Mouse (Mus musculus) ES-E14 (cell line): ENCODE data around the gene Map6.

Source experiments
- CHD2 ChIP-seq: IDR thresholded peaks from 2 replicates; pipeline ENCODE4 v1.6.1; 2014; ENCODE audit warnings: mild to moderate bottlenecking, low read depth, low read length, inconsistent platforms
- HCFC1 ChIP-seq: IDR thresholded peaks from 2 replicates; pipeline ENCODE4 v1.6.1; 2012; ENCODE audit warnings: low read length, inconsistent platforms, borderline replicate concordance; ENCODE audit not compliant: insufficient read depth
- MAFK ChIP-seq: IDR thresholded peaks from 2 replicates; pipeline ENCODE4 v1.6.1; 2014; ENCODE audit warnings: mild to moderate bottlenecking, low read depth, low read length, inconsistent platforms; ENCODE audit not compliant: insufficient read depth
- ZNF384 ChIP-seq: IDR thresholded peaks from 2 replicates; pipeline ENCODE4 v1.6.1; 2012; ENCODE audit warnings: low read depth, low read length, inconsistent platforms

GRCm38 (mm10) chr7:99268951-99269945, 2.0 kb downstream of the Map6 start:
- TF ChIP-seq HCFC1 (no peak), MAFK (no peak), ZNF384 (no peak), CHD2 (no peak)
